Mouse (Mus musculus) Muller cell, postnatal 12 days (primary cell): ENCODE measurements around the gene Ulbp1.
"Not testable (repeated sequence)": the region's sequence is repeated elsewhere in the genome, so short reads cannot be mapped to it uniquely, and the experiment has no call there.

Experiments used
- DNase-seq: peaks from one replicate; pipeline ENCODE4 v3.0.0-alpha.2; 2015; ENCODE audit errors: inconsistent ontology term

The Ulbp1 gene

DNA sequence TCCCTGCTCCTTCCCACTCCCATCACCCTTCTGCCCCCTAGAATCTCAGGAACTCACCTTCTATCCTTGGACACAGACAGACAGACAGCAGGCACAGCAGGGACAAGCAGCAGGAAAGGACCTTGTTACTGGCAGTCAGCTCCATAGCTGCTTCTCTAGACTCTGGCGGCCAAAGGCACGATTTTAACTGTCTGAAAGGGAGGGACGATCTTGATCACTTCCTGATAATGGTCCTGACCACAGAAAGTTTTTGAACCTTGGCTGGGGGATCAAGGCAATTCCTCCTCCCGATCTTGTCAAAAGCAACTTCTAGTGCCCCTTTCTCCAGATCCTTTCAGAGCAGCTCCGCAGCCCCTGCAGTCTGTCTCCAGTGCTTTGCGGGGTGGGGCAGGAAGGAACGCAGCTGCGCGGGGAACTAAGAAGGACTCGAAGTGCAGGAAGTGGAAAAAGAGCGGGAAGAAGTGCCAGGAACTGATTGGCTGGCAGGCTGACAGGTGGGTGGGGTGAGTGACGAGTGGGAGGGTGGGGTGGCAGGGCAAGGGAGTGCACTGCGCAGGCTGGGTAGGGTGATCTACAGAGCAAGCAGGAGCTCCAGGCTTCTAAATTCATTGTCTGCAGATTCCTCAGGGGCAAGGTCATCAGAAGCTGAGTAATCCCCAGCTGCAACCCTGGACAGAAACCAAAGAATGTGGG, at the start of gene Ulbp1:
Ulbp1 (minus strand) TSS at position 442 of the 693 bp plus-strand sequence.
- peak; percentile 83 for DNase-seq

DNA sequence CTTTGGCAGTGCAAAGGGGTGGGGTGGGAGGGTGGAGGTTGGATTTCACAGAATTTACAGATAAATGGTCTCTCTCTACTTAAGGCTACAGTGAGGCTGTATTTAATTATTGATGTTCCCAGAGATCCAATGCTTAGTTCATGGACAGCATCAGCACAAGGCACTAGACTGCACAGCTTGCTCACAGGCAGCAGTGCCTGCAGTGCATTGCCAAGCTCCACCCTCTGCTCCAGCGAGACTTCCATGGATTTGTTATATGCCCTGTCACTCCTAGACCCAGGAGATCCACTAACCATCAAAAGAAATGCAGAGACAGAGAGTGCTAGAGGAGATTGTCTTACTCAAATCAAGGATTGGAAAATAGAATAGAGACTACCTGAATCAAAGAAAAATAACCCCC, 24.7 kb upstream of the Ulbp1 start:
- DNase-seq = not testable (repeated sequence)

DNA sequence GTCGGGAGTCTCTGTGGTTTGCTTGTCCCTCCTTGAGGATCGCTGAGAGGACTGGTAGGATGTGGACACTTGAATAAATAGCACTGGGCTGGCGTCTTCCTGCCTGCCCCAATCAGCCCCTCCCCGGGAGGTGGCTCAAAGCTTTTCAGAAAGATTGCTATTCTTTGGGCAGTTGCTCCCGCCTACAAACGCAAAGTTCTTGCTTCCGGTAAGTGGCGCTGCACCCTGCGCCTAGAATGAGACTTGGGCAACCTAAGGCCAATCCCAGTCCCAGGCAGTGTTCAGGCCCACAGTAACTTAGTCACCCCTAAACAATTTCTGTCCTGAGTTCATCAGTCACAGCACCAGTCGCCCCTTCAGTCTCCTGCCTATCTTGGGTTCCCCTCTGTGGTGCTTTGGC, 18.9 kb upstream of the Ulbp1 start:
- peak; percentile 27 for DNase-seq

DNA sequence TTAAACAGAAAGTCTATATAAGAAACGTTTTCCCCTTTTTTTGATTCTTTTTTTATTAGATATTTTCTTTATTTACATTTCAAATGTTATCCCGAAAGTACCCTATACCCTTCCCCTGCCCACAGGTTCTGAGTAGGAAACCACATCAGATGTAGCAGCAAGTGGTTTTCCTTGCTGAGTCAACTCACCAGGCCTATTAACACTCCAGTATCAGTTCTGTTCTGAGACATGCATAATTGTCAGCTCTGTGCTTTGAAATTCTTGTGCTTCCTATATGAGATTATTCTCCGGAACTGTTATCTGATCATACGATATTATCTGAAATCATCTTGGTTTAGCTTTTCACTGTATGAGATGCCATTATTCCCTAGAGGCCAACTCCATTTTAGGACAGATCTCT, 10.2 kb upstream of the Ulbp1 start:
- DNase-seq = no peak

DNA sequence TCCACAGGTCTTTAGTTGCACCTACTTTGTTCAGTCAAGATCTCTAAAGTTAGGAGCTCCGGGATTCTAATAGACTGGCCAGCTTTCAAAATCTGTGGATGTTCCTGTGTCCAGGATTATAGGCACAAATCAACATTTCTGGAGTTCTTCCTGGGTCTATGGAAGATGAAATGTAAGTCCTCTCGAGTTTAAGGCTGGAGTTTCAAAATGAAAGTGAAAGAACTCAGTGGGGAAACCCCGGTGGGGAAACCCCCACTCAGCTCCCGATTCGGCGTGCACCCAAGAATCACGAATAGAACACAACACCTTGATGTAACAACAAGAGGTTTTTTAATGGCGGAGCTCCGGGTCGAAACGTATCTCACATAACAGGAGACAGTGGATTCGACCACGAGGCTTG, 787 bp upstream of the Ulbp1 start:
- DNase-seq = not testable (repeated sequence)

DNA sequence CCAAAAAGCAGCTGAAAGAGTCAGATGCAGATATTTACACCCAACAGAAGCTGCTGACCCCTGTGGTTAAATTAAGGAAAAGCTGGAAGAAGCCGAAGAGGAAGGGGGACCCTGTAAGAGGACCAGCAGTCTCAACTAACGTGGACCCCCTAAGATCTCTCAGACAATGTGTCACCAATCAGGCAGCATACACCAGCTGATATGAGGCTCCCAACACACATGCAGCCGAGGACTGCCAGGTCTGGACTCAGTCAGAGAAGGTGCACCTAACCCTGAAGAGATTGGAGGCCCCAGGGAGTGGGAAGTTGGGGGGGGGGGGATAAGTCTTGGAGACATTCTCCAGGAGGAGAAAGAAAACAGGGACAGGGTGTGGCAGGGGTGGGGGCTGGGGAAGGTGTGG, 1.8 kb downstream of the Ulbp1 start:
- DNase-seq = no peak

DNA sequence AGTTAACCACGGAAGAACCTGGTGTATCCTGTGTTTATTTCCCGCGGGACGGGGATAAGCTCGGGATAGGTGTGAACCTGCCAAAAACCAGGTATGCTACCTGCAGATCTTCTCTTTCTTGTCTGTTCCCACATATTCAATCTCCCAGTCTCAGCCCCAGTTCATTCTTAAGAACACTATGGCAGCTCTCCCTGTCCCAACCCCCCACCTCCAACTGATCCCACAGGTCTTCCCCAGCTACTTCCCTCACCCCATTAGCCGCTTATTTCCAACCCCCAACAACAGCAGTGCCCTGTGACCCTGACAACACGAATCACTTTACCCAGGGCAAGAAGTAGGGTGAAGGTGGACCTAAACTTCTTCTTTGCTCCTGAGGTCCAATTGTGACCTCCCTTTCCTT, 3.0 kb downstream of the Ulbp1 start:
- DNase-seq = no peak

DNA sequence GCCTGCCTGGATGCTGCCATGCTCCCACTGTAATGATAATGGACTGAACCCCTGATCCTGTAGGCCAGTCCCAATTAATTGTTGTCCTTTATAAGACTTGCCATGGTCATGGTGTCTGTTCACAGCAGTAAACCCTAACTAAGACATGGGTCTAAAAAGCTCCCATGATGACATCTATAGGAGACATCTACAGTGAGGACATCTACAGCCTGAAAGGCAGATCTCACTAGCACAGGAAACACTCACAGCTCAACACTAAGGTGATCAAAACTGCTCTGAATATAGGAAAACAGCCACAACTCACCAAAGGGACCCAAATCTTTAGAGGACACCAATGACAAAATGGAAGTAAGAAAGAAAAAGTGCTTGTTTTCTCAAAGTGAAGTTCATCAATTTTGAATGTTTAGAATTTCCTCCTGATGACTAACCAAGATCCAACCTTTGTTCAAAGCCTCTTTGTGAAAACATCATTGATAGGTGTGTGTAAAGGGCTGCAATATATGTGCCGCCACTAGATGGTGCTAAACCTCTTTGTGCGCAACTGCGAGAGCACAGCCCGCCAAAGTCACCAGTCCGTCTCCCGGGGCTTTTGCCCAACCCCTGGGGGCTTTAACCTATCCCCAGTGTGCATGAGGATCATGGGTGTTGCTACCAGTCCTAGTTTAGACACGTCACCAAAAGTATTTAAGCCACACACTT, 3.6 kb downstream of the Ulbp1 start:
- peak; percentile 66 for DNase-seq

DNA sequence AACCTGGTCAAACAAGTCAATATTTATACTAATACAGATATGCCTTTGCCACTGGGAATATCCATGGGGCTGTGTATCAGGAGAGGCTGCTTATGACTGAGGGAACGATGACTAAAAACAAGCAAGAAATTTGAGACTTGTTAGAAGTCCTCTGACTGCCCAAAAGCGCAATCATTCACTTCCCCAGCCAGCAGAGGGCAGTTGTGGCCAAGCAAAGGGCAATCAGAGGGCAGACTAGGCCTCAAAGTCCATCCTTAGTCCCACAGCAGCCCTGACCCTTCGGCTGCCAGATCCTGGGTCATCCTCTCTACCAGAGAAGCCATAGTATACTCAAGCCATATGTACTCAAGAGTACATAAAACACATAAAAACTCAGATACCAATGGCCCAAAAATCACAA, 11.4 kb downstream of the Ulbp1 start:
- DNase-seq = no peak

DNA sequence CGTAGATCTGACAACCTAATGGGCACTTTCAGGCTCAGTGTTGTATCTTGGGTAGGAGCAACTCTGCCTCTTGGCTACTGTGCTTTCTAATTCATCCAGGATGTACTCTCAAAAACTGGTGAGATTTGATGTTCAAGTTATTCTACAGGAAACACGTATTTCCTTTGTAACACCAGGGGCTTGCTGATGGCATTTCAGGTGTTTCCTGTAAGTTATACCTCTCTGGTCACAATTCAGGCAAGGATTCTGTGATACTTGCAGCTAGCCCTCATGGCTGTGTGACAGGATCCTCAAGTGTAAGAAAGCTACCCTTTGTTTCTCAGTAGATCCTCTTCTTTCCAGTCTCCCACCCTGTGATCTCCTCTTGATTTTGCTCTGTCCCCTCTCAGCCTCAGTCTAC, 34.5 kb downstream of the Ulbp1 start:
- DNase-seq = no peak

DNA sequence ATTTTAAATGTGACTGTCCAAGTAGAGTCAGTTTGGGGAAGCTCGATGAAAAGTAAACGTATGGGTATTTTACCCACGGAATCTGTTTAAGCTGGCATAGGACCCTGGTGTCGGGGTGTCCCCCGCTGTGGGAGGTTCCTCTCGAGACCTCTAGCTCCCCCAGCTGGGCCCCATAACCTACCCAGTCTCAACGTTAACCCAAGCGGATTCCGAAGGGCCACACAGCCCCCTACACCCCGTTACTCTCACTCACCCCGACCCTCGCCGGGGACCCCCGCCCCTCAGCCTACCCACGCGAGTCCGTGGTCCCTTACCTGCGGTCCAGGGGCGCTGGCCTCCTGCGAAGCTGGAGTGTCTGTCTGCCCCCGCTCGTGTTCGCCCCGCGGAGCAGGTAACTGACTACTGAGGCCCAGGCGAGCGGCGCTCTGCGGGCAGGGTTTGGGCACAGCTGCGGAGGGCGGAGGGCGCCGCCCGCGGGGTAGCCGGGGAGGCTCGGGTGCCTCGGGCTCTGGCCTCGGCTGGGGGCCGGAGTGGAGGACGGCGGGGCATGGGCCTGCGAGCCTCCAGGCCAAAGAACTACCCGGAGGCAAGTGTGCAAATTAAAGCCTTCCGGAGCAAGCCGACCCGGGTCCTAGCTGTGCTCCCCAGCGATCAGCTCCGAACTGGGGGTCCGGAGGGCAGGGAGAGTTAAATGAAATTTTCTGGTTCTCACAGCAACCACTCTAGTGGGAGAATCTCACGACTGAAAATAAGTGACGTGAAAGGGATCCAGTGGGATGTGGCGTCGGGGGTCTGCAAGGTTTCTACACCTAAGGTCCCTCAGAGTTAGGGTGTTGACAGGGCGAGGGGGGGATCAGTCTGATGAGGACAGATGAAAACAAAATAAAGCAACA, 80.0 kb downstream of the Ulbp1 start:
- no peak for DNase-seq

DNA sequence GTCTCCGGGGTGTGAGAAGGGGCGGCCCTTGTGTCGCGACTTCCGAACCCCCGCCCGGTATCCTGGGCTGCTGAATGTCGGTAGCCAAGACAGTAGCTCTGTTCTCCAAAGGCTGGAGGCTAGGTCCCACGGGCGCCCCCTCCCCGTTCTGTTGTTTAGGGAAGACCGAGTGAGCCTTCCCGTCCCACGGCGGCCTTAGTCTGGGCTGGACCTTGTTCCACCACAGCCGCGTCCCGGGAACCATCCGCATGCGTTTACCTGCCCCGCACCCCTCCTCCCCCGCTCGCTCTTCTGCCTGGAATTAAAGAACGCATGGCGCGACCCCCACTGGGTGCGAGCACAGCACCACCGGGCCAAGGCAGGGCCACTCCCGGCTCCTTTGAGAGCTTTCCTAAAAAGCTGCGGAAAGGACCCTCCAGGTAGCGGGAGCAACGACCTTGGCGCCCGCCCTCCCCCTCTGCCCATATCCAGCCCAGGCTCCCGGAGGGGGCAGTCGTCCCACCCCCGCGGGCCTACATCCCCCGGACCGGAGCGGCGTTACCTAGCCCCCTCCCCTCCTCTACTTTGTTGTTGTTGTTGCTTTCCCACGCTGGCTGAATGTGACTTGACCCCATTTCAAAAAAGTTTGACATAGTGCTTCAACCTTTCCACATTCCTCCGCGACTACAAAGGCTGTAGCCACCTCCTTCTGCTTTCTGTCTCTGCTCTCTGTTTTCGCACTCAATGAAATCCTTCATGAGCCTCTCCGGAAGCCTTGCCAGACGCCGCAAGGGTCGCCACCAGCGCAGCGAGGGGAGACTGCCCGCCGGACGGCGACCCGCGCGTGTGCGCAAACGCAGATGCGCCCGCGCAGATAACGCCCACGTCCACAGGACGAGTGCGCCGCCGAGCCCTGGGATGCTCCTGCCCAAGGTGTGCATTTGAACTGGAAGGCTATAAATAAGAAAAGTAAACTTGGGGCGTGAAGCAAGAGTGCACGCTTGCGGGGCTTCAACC, 81.2 kb downstream of the Ulbp1 start:
- peak; percentile 40 for DNase-seq

DNA sequence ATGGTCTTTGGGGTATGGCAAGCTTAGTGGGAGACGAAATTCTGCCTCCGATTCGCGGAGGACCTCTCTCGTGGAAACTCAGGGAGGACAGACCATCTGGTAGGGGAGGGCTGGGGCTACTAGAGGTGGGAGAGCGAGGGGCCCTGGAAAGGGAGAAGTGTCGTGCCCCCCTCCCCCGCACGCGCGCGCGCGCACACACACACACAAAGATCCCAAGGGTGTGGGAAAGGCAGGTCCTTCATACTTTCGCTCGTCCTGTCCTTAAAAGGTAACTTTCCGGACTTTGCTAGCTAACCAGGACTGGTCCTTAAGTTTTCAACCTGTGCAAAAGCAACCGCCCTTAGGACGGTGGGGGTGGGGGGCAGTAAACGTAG, 81.9 kb downstream of the Ulbp1 start:
- DNase-seq = no peak

DNA sequence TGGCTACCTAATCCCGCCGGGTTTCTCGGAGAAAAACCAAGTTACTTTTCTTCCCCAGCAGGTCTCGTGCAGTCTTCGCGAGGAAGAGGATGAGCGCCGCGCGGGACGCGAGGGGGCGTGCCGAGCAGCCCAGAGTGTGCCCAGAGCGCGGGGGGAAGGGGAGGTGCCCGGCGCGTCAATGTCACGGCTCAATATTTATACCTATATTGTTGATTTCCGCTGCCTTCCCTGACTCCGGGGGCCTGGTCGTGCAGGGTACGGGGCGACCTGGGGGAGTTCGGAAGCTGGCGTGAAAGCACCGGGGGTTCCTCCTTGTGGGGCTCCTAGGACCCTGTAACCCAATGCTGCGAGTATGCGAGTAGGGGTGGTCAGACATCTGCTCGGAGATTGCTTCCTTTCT, 82.3 kb downstream of the Ulbp1 start:
- DNase-seq = peak; percentile 49
